17 mouse cellular contexts compared by ENCODE assay signal in the genomic region with DNA sequence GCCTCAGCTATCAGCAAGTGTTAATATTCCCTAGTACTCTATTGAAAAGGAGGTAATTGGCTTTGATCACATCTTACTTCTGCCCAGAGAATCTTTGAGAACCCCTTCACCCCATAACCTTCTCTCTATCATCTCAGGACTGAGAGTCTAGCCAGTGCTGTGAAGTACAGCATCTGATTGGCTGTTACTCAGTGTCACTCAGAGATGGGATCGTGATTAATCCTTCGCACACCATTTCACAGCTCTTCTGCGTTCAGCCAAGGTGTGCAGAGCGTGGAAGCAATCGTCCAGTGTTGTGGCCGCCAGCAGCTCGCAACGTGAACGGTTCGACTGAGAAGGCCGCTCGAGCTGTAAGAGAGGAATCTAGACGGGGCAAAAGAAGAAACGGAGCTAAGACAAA.
DNase-seq lines count a peak whose midpoint lies in the region; ATAC-seq lines count a peak whose summit lies in the region.
"Had no signal": no experiment of that assay in that cellular context is flagged by ENCODE, and none has a peak within 500 bp of the region (broad histone marks: within the 10 kb centered on the region; RNA-seq: fewer than 3 reads in every experiment).

No protein-coding gene starts in this region.

- WGBS in heart, embryonic 13.5 days, result 51% methylated on average over 12 of the region's 14 CpGs
- 46% methylated on average over 12 of the region's 14 CpGs for WGBS in midbrain, embryonic 11.5 days
- WGBS in midbrain, embryonic 10.5 days, result 45% methylated on average over 14 of the region's 14 CpGs
- 42% methylated on average over 14 of the region's 14 CpGs for WGBS in limb, embryonic 12.5 days

- no peak overlapping the region for H3K9ac ChIP-seq in heart, embryonic 13.5 days
- H3K9ac ChIP-seq in midbrain, embryonic 11.5 days (ENCODE audit: low read length), result no peak overlapping the region
- H3K9ac ChIP-seq in limb, embryonic 12.5 days (replicated peaks), result no peak overlapping the region
- H3K9ac ChIP-seq: embryonic facial prominence, embryonic 15.5 days had no signal

- peaks cover 11% of the 10 kb centered on the region for H3K4me1 ChIP-seq in heart, embryonic 13.5 days
- no peaks in the 10 kb centered on the region for H3K4me1 ChIP-seq in midbrain, embryonic 11.5 days (ENCODE audit: control insufficient read depth, insufficient read depth, low read length)
- H3K4me1 ChIP-seq in midbrain, embryonic 10.5 days, result 0 out of 2 replicates have a peak, but pooled peaks cover 4% of the 10 kb centered on the region
- H3K4me1 ChIP-seq in limb, embryonic 12.5 days (replicated peaks), result peaks cover 23% of the 10 kb centered on the region

- H3K36me3 ChIP-seq in heart, embryonic 13.5 days, result no peaks in the 10 kb centered on the region
- H3K36me3 ChIP-seq in midbrain, embryonic 11.5 days (ENCODE audit: control insufficient read depth, insufficient read depth, low read length), result no peaks in the 10 kb centered on the region
- H3K36me3 ChIP-seq in midbrain, embryonic 10.5 days, result no peaks in the 10 kb centered on the region
- H3K36me3 ChIP-seq in limb, embryonic 12.5 days, result no peaks in the 10 kb centered on the region
- H3K36me3 ChIP-seq: embryonic facial prominence, embryonic 15.5 days; hindbrain, embryonic 10.5 days had no signal

- intact Hi-C loops in heart, postnatal 14 days (cut with DNase I), result no loop called here

- peak overlapping the region; percentile 33 for H3K4me2 ChIP-seq in heart, embryonic 13.5 days
- H3K4me2 ChIP-seq in midbrain, embryonic 11.5 days, result peak overlapping the region; percentile 15; the same call in 1 of the 2 replicates
- H3K4me2 ChIP-seq in limb, embryonic 12.5 days, result peak overlapping the region; percentile 28; the same call in 1 of the 2 replicates
- H3K4me2 ChIP-seq: embryonic facial prominence, embryonic 15.5 days had no signal

- no peaks in the 10 kb centered on the region for H3K9me3 ChIP-seq in heart, embryonic 13.5 days
- H3K9me3 ChIP-seq in midbrain, embryonic 11.5 days (ENCODE audit: control insufficient read depth, low read length), result peaks cover 3% of the 10 kb centered on the region; the same call in 1 of the 2 replicates
- peaks cover 5% of the 10 kb centered on the region; the same call in 1 of the 2 replicates for H3K9me3 ChIP-seq in midbrain, embryonic 10.5 days (replicated peaks)
- H3K9me3 ChIP-seq in limb, embryonic 12.5 days, result no peaks in the 10 kb centered on the region
- H3K9me3 ChIP-seq: embryonic facial prominence, embryonic 15.5 days had no signal

- H3K4me3 ChIP-seq in heart, embryonic 13.5 days, result no peak overlapping the region
- H3K4me3 ChIP-seq in midbrain, embryonic 11.5 days (ENCODE audit: low read depth, low read length), result no peak overlapping the region
- no peak overlapping the region for H3K4me3 ChIP-seq in midbrain, embryonic 10.5 days
- no peak overlapping the region for H3K4me3 ChIP-seq in limb, embryonic 12.5 days (replicated peaks)
- H3K4me3 ChIP-seq: embryonic facial prominence, embryonic 15.5 days; hindbrain, embryonic 10.5 days; layer of hippocampus, adult 2 months had no signal

- H3K27me3 ChIP-seq in heart, embryonic 13.5 days (replicated peaks), result peaks cover 7% of the 10 kb centered on the region; the same call in 1 of the 2 replicates
- H3K27me3 ChIP-seq in midbrain, embryonic 11.5 days (ENCODE audit: control insufficient read depth, insufficient read depth, low read length), result no peaks in the 10 kb centered on the region
- peaks cover 10% of the 10 kb centered on the region for H3K27me3 ChIP-seq in midbrain, embryonic 10.5 days (ENCODE audit: low read depth, poor library complexity, severe bottlenecking)
- no peaks in the 10 kb centered on the region for H3K27me3 ChIP-seq in limb, embryonic 12.5 days
- H3K27me3 ChIP-seq: embryonic facial prominence, embryonic 15.5 days; Patski had no signal

- no peak for ATAC-seq in heart, embryonic 13.5 days (ENCODE audit: extremely low read depth, insufficient number of reproducible peaks, low FRiP score, low TSS enrichment)
- no peak for ATAC-seq in midbrain, embryonic 11.5 days (ENCODE audit: low FRiP score)
- no peak for ATAC-seq in limb, embryonic 12.5 days (ENCODE audit: insufficient number of reproducible peaks, insufficient read depth, low FRiP score, low TSS enrichment, low read depth)
- ATAC-seq in erythroid progenitor cell, adult 5-6 weeks (replicated peaks; ENCODE audit: low FRiP score, poor library complexity, severe bottlenecking), result no peak
- no peak for ATAC-seq in megakaryocyte progenitor cell, adult 5-6 weeks (replicated peaks; ENCODE audit: poor library complexity)
- ATAC-seq: Patski had no signal

- DNase-seq in heart, postnatal 14 days, result no peak
- DNase-seq in midbrain, embryonic 11.5 days (ENCODE audit: low spot score, missing footprints), result no peak
- DNase-seq in midbrain, embryonic 10.5 days (ENCODE audit: low spot score), result no peak
- DNase-seq in embryo, embryonic 11 days, result no peak
- DNase-seq: cerebellum, postnatal 25 days; gastrocnemius, postnatal 36 days; kidney, adult 11 months; lung, postnatal 36 days; thymus, postnatal 36 days had no signal

- H3K27ac ChIP-seq in heart, embryonic 13.5 days (replicated peaks), result no peak overlapping the region
- H3K27ac ChIP-seq in midbrain, embryonic 11.5 days (ENCODE audit: low read depth, low read length), result no peak overlapping the region
- no peak overlapping the region for H3K27ac ChIP-seq in midbrain, embryonic 10.5 days (replicated peaks)
- no peak overlapping the region for H3K27ac ChIP-seq in limb, embryonic 12.5 days
- H3K27ac ChIP-seq: embryonic facial prominence, embryonic 15.5 days; hindbrain, embryonic 10.5 days; layer of hippocampus, adult 2 months had no signal
